In genomic region chr1:75399755-75400492, GRCm38 (mm10) we compare ENCODE assay signal across 8 mouse cellular contexts. TPM values are rescaled to one million over a fixed set of nuclear protein-coding genes. Genes with fewer than 3 reads are reported as not detected.
DNase-seq lines count a peak whose midpoint lies in the region; ATAC-seq and TF ChIP-seq lines count a peak whose summit lies in the region.

No protein-coding gene starts in this region.

- peak overlapping the region; percentile 73 for H3K27ac ChIP-seq in layer of hippocampus, adult 2 months
- H3K27ac ChIP-seq in hindbrain, embryonic 16.5 days (ENCODE audit: low read depth, low read length), result no peak overlapping the region
- no peak overlapping the region; the same call in 1 of the 2 replicates for H3K27ac ChIP-seq in liver, embryonic 15.5 days (replicated peaks)

- peak in 1 of 2 experiments; percentile 52 for DNase-seq in layer of hippocampus, adult 2 months (ENCODE audit: low spot score in 2 of 2)
- DNase-seq in layer of hippocampus, adult 8-10 months (ENCODE audit: low spot score in 2 of 2), result no peak
- DNase-seq in cerebellum, postnatal 25 days, result peak; percentile 35 to 59
- peak; percentile 85 for DNase-seq in gastrocnemius, postnatal 14 days
- peak; percentile 79 for DNase-seq in retina, embryonic 14.5 days (ENCODE audit: low spot score)

- WGBS in hindbrain, embryonic 16.5 days, result 7% methylated on average over 15 of the region's 15 CpGs
- WGBS in liver, embryonic 15.5 days (ENCODE audit: insufficient replicate concordance), result 13% methylated on average over 15 of the region's 15 CpGs

- peaks cover 18% of the 10 kb centered on the region for H3K4me1 ChIP-seq in hindbrain, embryonic 16.5 days (ENCODE audit: control insufficient read depth, insufficient read depth, low read depth, low read length)
- peaks cover 19% of the 10 kb centered on the region for H3K4me1 ChIP-seq in liver, embryonic 15.5 days (replicated peaks)

- intact Hi-C loops in gastrocnemius, postnatal 14 days (cut with DNase I; ENCODE audit: low total_unique reads), result no loop called here

- H3K36me3 ChIP-seq in hindbrain, embryonic 16.5 days (ENCODE audit: control insufficient read depth, insufficient read depth, low read length), result peaks cover 16% of the 10 kb centered on the region
- no peaks in the 10 kb centered on the region for H3K36me3 ChIP-seq in liver, embryonic 15.5 days (replicated peaks)

- H3K9ac ChIP-seq in hindbrain, embryonic 16.5 days (ENCODE audit: low read depth, low read length), result peak overlapping the region; percentile 13; the same call in 1 of the 2 replicates
- no peak overlapping the region for H3K9ac ChIP-seq in liver, embryonic 15.5 days

- no peaks in the 10 kb centered on the region for H3K9me3 ChIP-seq in hindbrain, embryonic 16.5 days (ENCODE audit: control insufficient read depth, low read length)
- H3K9me3 ChIP-seq in liver, embryonic 15.5 days (replicated peaks), result no peaks in the 10 kb centered on the region

- H3K4me2 ChIP-seq in hindbrain, embryonic 16.5 days (ENCODE audit: low read length), result peak overlapping the region; percentile 18
- H3K4me2 ChIP-seq in liver, embryonic 15.5 days, result peak overlapping the region; percentile 40

- H3K4me3 ChIP-seq in layer of hippocampus, adult 2 months, result no peak overlapping the region
- H3K4me3 ChIP-seq in hindbrain, embryonic 16.5 days (ENCODE audit: low read length), result no peak overlapping the region
- peak overlapping the region; percentile 16 for H3K4me3 ChIP-seq in liver, embryonic 15.5 days (replicated peaks)

- TF ChIP-seq CTCF in layer of hippocampus, adult 2 months (conservative IDR thresholded peaks at IDR 0.05), result no peak

- ATAC-seq in hindbrain, embryonic 16.5 days, result peak; percentile 89
- peak; percentile 56 for ATAC-seq in liver, embryonic 15.5 days (ENCODE audit: insufficient read depth)
- ATAC-seq in erythroblast, adult 5-6 weeks (replicated peaks; ENCODE audit: low FRiP score, poor library complexity, severe bottlenecking), result no peak

- H3K27me3 ChIP-seq in hindbrain, embryonic 16.5 days (replicated peaks; ENCODE audit: control insufficient read depth, insufficient read depth, low read length), result no peaks in the 10 kb centered on the region
- H3K27me3 ChIP-seq in liver, embryonic 15.5 days, result peaks cover 5% of the 10 kb centered on the region; the same call in 1 of the 2 replicates

RNA-seq across cellular contexts. Expression of gene Speg, which starts 24.8 kb away (rescaled TPM):
- 100 to 1,000 TPM; 168 to 179 TPM for total RNA-seq in layer of hippocampus, adult 2 months (2021)
- total RNA-seq in layer of hippocampus, adult 8-10 months (2022), result 100 to 1,000 TPM; 168 to 185 (median 182) TPM
- total RNA-seq in gastrocnemius, postnatal 14 days (2021), result 100 to 1,000 TPM; 167 to 173 TPM
- polyA plus RNA-seq in hindbrain, embryonic 16.5 days (2015; fragmentation: Nextera tagmentation; extraction: Ambion mirVana), result 20.3 and 20.4 TPM in 2 replicates
- 8.7 and 9.4 TPM in 2 replicates for polyA plus RNA-seq in liver, embryonic 15.5 days (2015; fragmentation: Nextera tagmentation; extraction: Ambion mirVana)
- total RNA-seq in erythroblast, adult 5-6 weeks (2015; ENCODE audit: low replicate concordance), result not detected in 2 replicates
- 1.7 TPM in 1 of 2 replicates, not detected in the other for total RNA-seq in erythroblast, adult 5-6 weeks (2017; ENCODE audit: low replicate concordance)

RNA-seq across cellular contexts. Expression of gene Gmppa, which starts 35.8 kb away (rescaled TPM):
- 10 to 100 TPM; 72.9 to 76.0 TPM for total RNA-seq in layer of hippocampus, adult 2 months (2021)
- total RNA-seq in layer of hippocampus, adult 8-10 months (2022), result 10 to 100 TPM; 58.3 to 77.2 (median 72.7) TPM
- 10 to 100 TPM; 34.5 to 38.7 TPM for total RNA-seq in gastrocnemius, postnatal 14 days (2021)
- polyA plus RNA-seq in hindbrain, embryonic 16.5 days (2015; fragmentation: Nextera tagmentation; extraction: Ambion mirVana), result 77.8 and 78.4 TPM in 2 replicates
- 33.8 and 35.2 TPM in 2 replicates for polyA plus RNA-seq in liver, embryonic 15.5 days (2015; fragmentation: Nextera tagmentation; extraction: Ambion mirVana)
- 2.9 and 14.4 TPM in 2 replicates for total RNA-seq in erythroblast, adult 5-6 weeks (2015; ENCODE audit: low replicate concordance)
- 6.1 and 20.1 TPM in 2 replicates for total RNA-seq in erythroblast, adult 5-6 weeks (2017; ENCODE audit: low replicate concordance)

RNA-seq across cellular contexts. Expression of gene Des, which starts 39.8 kb away (rescaled TPM):
- total RNA-seq in layer of hippocampus, adult 2 months (2021), result under 1 TPM; 0.88 to 1.00 TPM
- 1 to 10 TPM in 3 of 4 experiments, under 1 TPM in 1; 0.60 to 1.9 (median 1.5) TPM for total RNA-seq in layer of hippocampus, adult 8-10 months (2022)
- total RNA-seq in gastrocnemius, postnatal 14 days (2021), result 1,000 to 10,000 TPM; 1,553 to 1,562 TPM
- 1.7 and 10.9 TPM in 2 replicates for polyA plus RNA-seq in hindbrain, embryonic 16.5 days (2015; fragmentation: Nextera tagmentation; extraction: Ambion mirVana)
- 10.3 and 12.8 TPM in 2 replicates for polyA plus RNA-seq in liver, embryonic 15.5 days (2015; fragmentation: Nextera tagmentation; extraction: Ambion mirVana)
- total RNA-seq in erythroblast, adult 5-6 weeks (2015; ENCODE audit: low replicate concordance), result not detected in 2 replicates
- total RNA-seq in erythroblast, adult 5-6 weeks (2017; ENCODE audit: low replicate concordance), result not detected in 2 replicates

RNA-seq across cellular contexts. Expression of gene Asic4, which starts 50.3 kb away (rescaled TPM):
- 1 to 10 TPM; 5.5 to 7.1 TPM for total RNA-seq in layer of hippocampus, adult 2 months (2021)
- total RNA-seq in layer of hippocampus, adult 8-10 months (2022), result 1 to 10 TPM; 5.8 to 6.6 (median 6.0) TPM
- not detected for total RNA-seq in gastrocnemius, postnatal 14 days (2021)
- polyA plus RNA-seq in hindbrain, embryonic 16.5 days (2015; fragmentation: Nextera tagmentation; extraction: Ambion mirVana), result 20.3 and 21.6 TPM in 2 replicates
- polyA plus RNA-seq in liver, embryonic 15.5 days (2015; fragmentation: Nextera tagmentation; extraction: Ambion mirVana), result 0.05 TPM in 1 of 2 replicates, not detected in the other
- not detected in 2 replicates for total RNA-seq in erythroblast, adult 5-6 weeks (2015; ENCODE audit: low replicate concordance)
- not detected in 2 replicates for total RNA-seq in erythroblast, adult 5-6 weeks (2017; ENCODE audit: low replicate concordance)

Comparison
In these comparisons a context has a peak if more than half of its experiments do, and no peak if none do; other contexts are left out.
1. DNase-seq: peak in cerebellum, postnatal 25 days (2 of 2), gastrocnemius, postnatal 14 days (single experiment) and retina, embryonic 14.5 days (single experiment); none in layer of hippocampus, adult 8-10 months (0 of 2).
2. RNA of gene Speg, which starts 24.8 kb away (total RNA-seq): 168 to 185 TPM in layer of hippocampus, adult 8-10 months, 168 to 179 TPM in layer of hippocampus, adult 2 months and 167 to 173 TPM in gastrocnemius, postnatal 14 days; 1.7 TPM in erythroblast, adult 5-6 weeks; every median in the first group is over 10 times any median in the second.
3. RNA of gene Des, which starts 39.8 kb away (total RNA-seq): 1,553 to 1,562 TPM in gastrocnemius, postnatal 14 days; 0.60 to 1.9 TPM in layer of hippocampus, adult 8-10 months, 0.88 to 1.00 TPM in layer of hippocampus, adult 2 months and not detected in erythroblast, adult 5-6 weeks; every median in the first group is over 100 times any median in the second.